Mouse (Mus musculus) hindbrain, postnatal 0 days (tissue): ENCODE data around the gene Pdlim7. TPM values are rescaled to one million over a fixed set of nuclear protein-coding genes. Genes with fewer than 3 reads are reported as not detected.

Experiments used
- ATAC-seq: fragments of 200-750 bp; cut with Nextera tagmentation; 2 replicates; pipeline ENCODE4 v1.8.0; 2017; ENCODE audit warnings: mild to moderate bottlenecking, moderate TSS enrichment, moderate library complexity
- DNase-seq: peaks from one replicate; pipeline ENCODE4 v3.0.0-alpha.2; 2015; ENCODE audit warnings: low spot score
- H3K27ac ChIP-seq: fragments of 300-500 bp; sonication (generic); 2 replicates; pipeline ENCODE4 v1.5.1; 2014; ENCODE audit warnings: mild to moderate bottlenecking
- H3K27me3 ChIP-seq: fragments of 300-500 bp; sonication (generic); 2 replicates; pipeline ENCODE4 v1.6.1; 2014; ENCODE audit warnings: low read length, mixed read lengths; ENCODE audit not compliant: insufficient read depth
- H3K36me3 ChIP-seq: fragments of 300-500 bp; sonication (generic); 2 replicates; pipeline ENCODE4 v1.6.1; 2014; ENCODE audit warnings: low read length, mixed read lengths; ENCODE audit not compliant: insufficient read depth
- H3K4me1 ChIP-seq: fragments of 300-500 bp; sonication (generic); 2 replicates; pipeline ENCODE4 v1.6.1; 2014; ENCODE audit warnings: antibody characterized with exemption, low read length, mixed read lengths; ENCODE audit not compliant: insufficient read depth
- H3K4me2 ChIP-seq: fragments of 300-500 bp; sonication (generic); 2 replicates; pipeline ENCODE4 v1.6.1; 2014; ENCODE audit warnings: low read depth, mild to moderate bottlenecking, low read length, moderate library complexity, mixed read lengths
- H3K4me3 ChIP-seq: fragments of 300-500 bp; sonication (generic); 2 replicates; pipeline ENCODE4 v1.5.1; 2014; ENCODE audit warnings: low read length
- H3K9ac ChIP-seq: fragments of 300-500 bp; sonication (generic); replicated peaks from 2 replicates; pipeline ENCODE4 v1.6.1; 2014; ENCODE audit warnings: mild to moderate bottlenecking, low read length, moderate library complexity, mixed read lengths
- H3K9me3 ChIP-seq: fragments of 300-500 bp; sonication (generic); 2 replicates; pipeline ENCODE4 v1.6.1; 2016; ENCODE audit warnings: low read length, mixed read lengths
- CTCF ChIP-seq: IDR thresholded peaks from 2 replicates; pipeline ENCODE4 v1.5.1; 2016; ENCODE audit warnings: antibody characterized with exemption, control low read depth, low read depth
- WGBS: fragments of 180-500 bp; shearing (Covaris S2); extraction: QIAGEN DNeasy Blood & Tissue Kit; methylation state at CpG from one replicate; pipeline ENCODE4 v1.1.7; 2014; 5-methylcytosine and 5-hydroxymethylcytosine counted together
- polyA plus RNA-seq: library from polyadenylated mRNA; unstranded; fragments of >200 nt; fragmentation: Nextera tagmentation; extraction: Ambion mirVana; gene quantifications from 2 replicates; pipeline ENCODE4 v1.2.1, GENCODE M21; 2015
- total RNA-seq: library from RNA; depleted of rRNA; stranded (reverse); fragments of >200 nt; gene quantifications from 2 replicates; pipeline ENCODE4 v1.2.3, GENCODE M21; 2014

The Pdlim7 gene
- total and polyA plus RNA-seq, 2 experiments from 2014 or later = 49.9 to 133 TPM

- no peak overlapping the region for H3K27ac ChIP-seq
- H3K9ac ChIP-seq = no peak overlapping the region
- no peak overlapping the region for H3K4me3 ChIP-seq
These were observed 9.3 kb upstream of the Pdlim7 start for GRCm38 (mm10) chr13:55522730-55523129.

GRCm38 (mm10) chr13:55519606-55520005 lies 6.1 kb upstream of the Pdlim7 start:
- Histone ChIP-seq H3K4me3 (no peak overlapping the region), H3K27ac (no peak overlapping the region), H3K4me2 (no peak overlapping the region), H3K36me3 (no peaks in the 10 kb centered on the region), H3K4me1 (no peaks in the 10 kb centered on the region), H3K27me3 (no peaks in the 10 kb centered on the region), H3K9me3 (no peaks in the 10 kb centered on the region), H3K9ac (no peak overlapping the region)
- 66% methylated on average over 4 of the region's 4 CpGs for WGBS
- no peak for TF ChIP-seq CTCF
- DNase-seq (no peak), ATAC-seq (no peak)

More at GRCm38 (mm10) chr13:55522730-55523129, 9.3 kb upstream of the Pdlim7 start:
- no peak for ATAC-seq
- no peaks in the 10 kb centered on the region for H3K4me1 ChIP-seq
- TF ChIP-seq CTCF = no peak
- 46% methylated on average over 8 of the region's 8 CpGs for WGBS
- no peak for DNase-seq
- no peaks in the 10 kb centered on the region for H3K27me3 ChIP-seq
- no peaks in the 10 kb centered on the region for H3K36me3 ChIP-seq
- H3K4me2 ChIP-seq = no peak overlapping the region
- no peaks in the 10 kb centered on the region for H3K9me3 ChIP-seq

GRCm38 (mm10) chr13:55516955-55517354 lies 3.5 kb upstream of the Pdlim7 start:
- Histone ChIP-seq H3K4me2 (no peak overlapping the region), H3K27me3 (no peaks in the 10 kb centered on the region), H3K9ac (no peak overlapping the region), H3K27ac (no peak overlapping the region), H3K4me1 (peaks cover 7% of the 10 kb centered on the region), H3K4me3 (no peak overlapping the region), H3K9me3 (no peaks in the 10 kb centered on the region), H3K36me3 (no peaks in the 10 kb centered on the region)
- DNase-seq (peak; percentile 92), ATAC-seq (no peak)
- TF ChIP-seq CTCF = peak; percentile 94
- 4% methylated on average over 5 of the region's 5 CpGs for WGBS

- ATAC-seq (no peak), DNase-seq (no peak)
- no peaks in the 10 kb centered on the region for H3K27me3 ChIP-seq
- peak overlapping the region; percentile 69 for H3K4me2 ChIP-seq
- peak overlapping the region; percentile 79; the same call in 1 of the 2 replicates for H3K9ac ChIP-seq
- no peak for TF ChIP-seq CTCF
- no peaks in the 10 kb centered on the region for H3K9me3 ChIP-seq
- peaks cover 2% of the 10 kb centered on the region; the same call in 1 of the 2 replicates for H3K36me3 ChIP-seq
- WGBS = 36% methylated on average over 9 of the region's 9 CpGs
- H3K4me1 ChIP-seq = peaks cover 20% of the 10 kb centered on the region
- peak overlapping the region; percentile 86 for H3K4me3 ChIP-seq
- no peak overlapping the region for H3K27ac ChIP-seq
These were observed 352 bp upstream of the Pdlim7 start for GRCm38 (mm10) chr13:55513828-55514227.

GRCm38 (mm10) chr13:55512379-55513031 lies 971 bp downstream of the Pdlim7 start:
- Histone ChIP-seq H3K27ac (peak overlapping the region; percentile 86), H3K36me3 (peaks cover 13% of the 10 kb centered on the region; the same call in 1 of the 2 replicates), H3K9ac (peak overlapping the region; percentile 79), H3K4me3 (peak overlapping the region; percentile 86), H3K9me3 (no peaks in the 10 kb centered on the region), H3K27me3 (no peaks in the 10 kb centered on the region), H3K4me1 (peaks cover 20% of the 10 kb centered on the region), H3K4me2 (peak overlapping the region; percentile 69)
- DNase-seq = peak; percentile 48
- no peak for TF ChIP-seq CTCF
- ATAC-seq = peak; percentile 39
- 1% methylated on average over 25 of the region's 25 CpGs for WGBS

- H3K4me3 ChIP-seq = no peak overlapping the region
- peak overlapping the region; percentile 69 for H3K4me2 ChIP-seq
- WGBS = 39% methylated on average over 5 of the region's 5 CpGs
- H3K9me3 ChIP-seq = no peaks in the 10 kb centered on the region
- DNase-seq (no peak), ATAC-seq (no peak)
- peaks cover 22% of the 10 kb centered on the region; the same call in 1 of the 2 replicates for H3K36me3 ChIP-seq
- TF ChIP-seq CTCF = no peak
- H3K27me3 ChIP-seq = no peaks in the 10 kb centered on the region
- peak overlapping the region; percentile 79; the same call in 1 of the 2 replicates for H3K9ac ChIP-seq
- H3K4me1 ChIP-seq = peaks cover 20% of the 10 kb centered on the region
- H3K27ac ChIP-seq = peak overlapping the region; percentile 86; the same call in 1 of the 2 replicates
These were observed 2.0 kb downstream of the Pdlim7 start for GRCm38 (mm10) chr13:55511492-55511861.
